Mouse (Mus musculus) urinary bladder, postnatal 14 days (tissue): ENCODE measurements around the gene H2al1b.
A peak's percentile ranks its signal among the peaks of the same experiment; 100 is the strongest.
"Not testable (repeated sequence)": the region's sequence is repeated elsewhere in the genome, so short reads cannot be mapped to it uniquely, and the experiment has no call there.

Source experiments
- DNase-seq: peaks from one replicate; pipeline ENCODE4 v3.0.0; 2021; ENCODE audit warnings: low spot score

H2al1b gene

GRCm38 (mm10) chrX:11302132-11302531 is at the start of gene H2al1b:
TSS of gene H2al1b (plus strand) at chrX:11302432.
- DNase-seq: not testable (repeated sequence)

- no peak for DNase-seq
Observed at GRCm38 (mm10) chrX:11254062-11254461, 48.2 kb upstream of the H2al1b start.

GRCm38 (mm10) chrX:11254521-11255207 is 47.6 kb upstream of the H2al1b start:
- DNase-seq: no peak

- DNase-seq: no peak
Observed at GRCm38 (mm10) chrX:11255564-11256360, 46.5 kb upstream of the H2al1b start.

GRCm38 (mm10) chrX:11264918-11265317 is 37.3 kb upstream of the H2al1b start:
- DNase-seq: no peak

DNA sequence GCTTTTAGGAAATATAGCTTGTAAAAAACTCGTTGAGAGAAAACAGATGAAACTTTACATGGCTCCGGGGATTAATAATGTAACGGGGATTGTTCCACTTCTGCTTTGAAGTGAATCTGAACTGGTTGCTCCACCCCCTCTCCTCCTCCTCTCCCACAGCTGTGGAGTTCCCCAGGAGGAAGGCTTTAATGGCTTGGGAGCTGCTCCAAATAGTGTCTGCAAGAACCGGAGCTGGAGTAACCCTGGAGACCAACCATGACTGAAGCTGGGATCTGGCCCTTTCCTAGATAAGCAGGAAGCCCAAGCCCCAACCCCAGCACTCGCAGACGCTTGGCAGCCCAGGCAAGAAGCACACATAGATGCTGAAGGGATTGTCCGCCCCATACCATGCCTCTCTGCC is 34.4 kb upstream of the H2al1b start:
- peak; percentile 46 for DNase-seq

- DNase-seq: peak; percentile 8
Observed at GRCm38 (mm10) chrX:11269074-11269473, 33.2 kb upstream of the H2al1b start.

- DNase-seq: no peak
Observed at GRCm38 (mm10) chrX:11273190-11273589, 29.0 kb upstream of the H2al1b start.

DNA sequence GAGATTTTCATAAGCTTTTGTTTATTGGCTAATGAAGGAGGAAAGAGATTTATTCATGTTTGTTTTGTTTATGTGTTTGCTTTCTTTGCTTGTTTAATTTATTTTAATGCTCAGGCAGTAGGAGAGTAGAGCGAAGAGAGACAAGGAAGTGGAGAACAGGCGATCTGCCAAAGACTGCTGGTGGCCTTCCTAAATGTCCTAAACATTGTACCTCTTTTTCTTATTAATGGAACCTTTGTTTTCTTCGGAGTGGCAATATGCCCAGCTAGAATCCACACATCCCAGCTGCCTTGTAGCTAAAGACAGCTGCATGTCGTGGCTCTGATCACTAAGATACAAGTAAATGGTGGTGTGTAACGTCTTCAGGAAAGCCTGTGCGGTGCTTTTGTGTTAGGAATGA is 25.1 kb upstream of the H2al1b start:
- no peak for DNase-seq

DNA sequence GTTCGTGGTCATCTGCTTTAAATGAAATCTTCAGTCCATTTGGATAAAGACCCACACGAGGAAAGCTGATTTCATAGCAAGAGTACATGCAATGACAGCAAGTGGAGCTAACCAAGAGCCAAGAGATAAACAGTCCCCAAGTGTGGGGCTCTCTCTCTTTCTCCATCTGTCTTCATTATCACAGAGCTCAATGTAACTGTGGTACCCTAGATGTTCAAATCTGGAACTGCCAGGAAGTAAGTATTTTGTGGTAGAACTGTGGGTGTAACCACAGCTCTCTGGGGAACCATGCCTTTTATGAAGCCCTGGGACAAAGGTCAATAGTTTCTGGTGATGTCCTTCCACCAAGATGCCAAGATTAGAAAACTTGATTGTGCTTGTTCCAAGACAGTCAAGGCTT is 21.5 kb upstream of the H2al1b start:
- DNase-seq: no peak

GRCm38 (mm10) chrX:11288306-11288882 is 13.8 kb upstream of the H2al1b start:
- DNase-seq: no peak

DNA sequence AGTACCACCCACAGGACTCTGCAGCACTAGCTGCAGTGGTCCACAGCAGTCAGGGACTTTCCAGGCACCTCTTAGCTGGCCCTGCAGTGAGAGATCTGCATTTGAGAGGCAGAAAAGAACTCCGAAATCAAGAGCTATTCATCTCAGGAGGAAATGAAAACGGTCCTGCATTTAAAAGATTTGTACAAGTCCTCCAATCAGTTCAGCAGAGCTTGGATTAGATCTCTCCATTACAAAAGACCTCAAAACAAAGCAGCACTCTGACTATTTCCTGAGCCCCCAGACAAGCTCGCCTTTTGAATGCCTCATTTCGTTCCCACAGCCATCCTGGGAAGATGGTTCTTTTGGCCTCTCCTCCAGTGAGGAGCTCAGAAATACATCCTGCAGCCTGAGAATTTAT is 13.0 kb upstream of the H2al1b start:
- no peak for DNase-seq

DNA sequence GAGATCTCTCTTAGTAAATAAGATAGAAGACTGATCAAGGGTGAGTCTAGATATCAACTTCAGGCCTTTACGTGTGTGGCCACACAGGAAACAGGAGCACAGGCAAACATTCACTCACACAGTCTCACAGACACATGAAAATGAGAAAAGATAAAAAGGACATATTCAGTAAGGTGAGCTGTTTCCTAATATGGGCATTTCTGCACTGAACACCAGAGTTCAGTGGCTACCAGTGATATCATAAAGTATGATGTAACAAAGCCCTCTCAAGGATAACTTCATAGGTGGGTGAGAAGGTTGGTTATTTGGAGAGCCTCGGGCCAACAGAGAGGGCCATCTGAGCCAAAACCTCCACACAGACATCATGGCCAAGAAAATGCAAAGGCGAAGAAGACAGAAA is 3.3 kb upstream of the H2al1b start, which contains the start of gene H2al1a:
Gene H2al1a, plus strand, starts transcription at position 301 of the 400 bp plus-strand sequence.
- DNase-seq: not testable (repeated sequence)

DNA sequence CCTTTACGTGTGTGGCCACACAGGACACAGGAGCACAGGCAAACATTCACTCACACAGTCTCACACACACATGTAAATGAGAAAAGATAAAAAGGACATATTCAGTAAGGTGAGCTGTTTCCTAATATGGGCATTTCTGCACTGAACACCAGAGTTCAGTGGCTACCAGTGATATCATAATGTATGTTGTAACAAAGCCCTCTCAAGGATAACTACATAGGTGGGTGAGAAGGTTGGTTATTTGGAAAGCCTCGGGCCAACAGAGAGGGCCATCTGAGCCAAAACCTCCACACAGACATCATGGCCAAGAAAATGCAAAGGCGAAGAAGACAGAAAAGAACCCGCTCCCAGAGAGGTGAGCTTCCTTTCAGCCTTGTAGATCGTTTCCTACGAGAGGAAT is 3.1 kb downstream of the H2al1b start, which contains the start of gene H2al1c:
Gene H2al1c, plus strand, starts transcription at position 301 of the 400 bp plus-strand sequence.
- not testable (repeated sequence) for DNase-seq

DNA sequence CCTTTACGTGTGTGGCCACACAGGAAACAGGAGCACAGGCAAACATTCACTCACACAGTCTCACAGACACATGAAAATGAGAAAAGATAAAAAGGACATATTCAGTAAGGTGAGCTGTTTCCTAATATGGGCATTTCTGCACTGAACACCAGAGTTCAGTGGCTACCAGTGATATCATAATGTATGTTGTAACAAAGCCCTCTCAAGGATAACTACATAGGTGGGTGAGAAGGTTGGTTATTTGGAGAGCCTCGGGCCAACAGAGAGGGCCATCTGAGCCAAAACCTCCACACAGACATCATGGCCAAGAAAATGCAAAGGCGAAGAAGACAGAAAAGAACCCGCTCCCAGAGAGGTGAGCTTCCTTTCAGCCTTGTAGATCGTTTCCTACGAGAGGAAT is 6.3 kb downstream of the H2al1b start, which contains the start of gene H2al1d:
Gene H2al1d, plus strand, starts transcription at position 301 of the 400 bp plus-strand sequence.
- not testable (repeated sequence) for DNase-seq

DNA sequence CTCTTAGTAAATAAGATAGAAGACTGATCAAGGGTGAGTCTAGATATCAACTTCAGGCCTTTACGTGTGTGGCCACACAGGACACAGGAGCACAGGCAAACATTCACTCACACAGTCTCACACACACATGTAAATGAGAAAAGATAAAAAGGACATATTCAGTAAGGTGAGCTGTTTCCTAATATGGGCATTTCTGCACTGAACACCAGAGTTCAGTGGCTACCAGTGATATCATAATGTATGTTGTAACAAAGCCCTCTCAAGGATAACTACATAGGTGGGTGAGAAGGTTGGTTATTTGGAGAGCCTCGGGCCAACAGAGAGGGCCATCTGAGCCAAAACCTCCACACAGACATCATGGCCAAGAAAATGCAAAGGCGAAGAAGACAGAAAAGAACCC is 9.4 kb downstream of the H2al1b start, which contains the start of gene H2al1e:
Gene H2al1e, plus strand, starts transcription at position 301 of the 400 bp plus-strand sequence.
- not testable (repeated sequence) for DNase-seq

GRCm38 (mm10) chrX:11314858-11315257 is 12.6 kb downstream of the H2al1b start, which contains the start of gene H2al1f:
TSS of gene H2al1f (plus strand) at chrX:11315158.
- not testable (repeated sequence) for DNase-seq

- not testable (repeated sequence) for DNase-seq
Observed at GRCm38 (mm10) chrX:11317956-11318355, 15.7 kb downstream of the H2al1b start, which contains the start of gene H2al1g. TSS of gene H2al1g (plus strand) at chrX:11318256.

- not testable (repeated sequence) for DNase-seq
Observed at GRCm38 (mm10) chrX:11321192-11321591, 19.0 kb downstream of the H2al1b start, which contains the start of gene H2al1h. TSS of gene H2al1h (plus strand) at chrX:11321492.

- not testable (repeated sequence) for DNase-seq
Observed at GRCm38 (mm10) chrX:11324359-11324758, 22.1 kb downstream of the H2al1b start, which contains the start of gene H2al1i. TSS of gene H2al1i (plus strand) at chrX:11324659.

DNA sequence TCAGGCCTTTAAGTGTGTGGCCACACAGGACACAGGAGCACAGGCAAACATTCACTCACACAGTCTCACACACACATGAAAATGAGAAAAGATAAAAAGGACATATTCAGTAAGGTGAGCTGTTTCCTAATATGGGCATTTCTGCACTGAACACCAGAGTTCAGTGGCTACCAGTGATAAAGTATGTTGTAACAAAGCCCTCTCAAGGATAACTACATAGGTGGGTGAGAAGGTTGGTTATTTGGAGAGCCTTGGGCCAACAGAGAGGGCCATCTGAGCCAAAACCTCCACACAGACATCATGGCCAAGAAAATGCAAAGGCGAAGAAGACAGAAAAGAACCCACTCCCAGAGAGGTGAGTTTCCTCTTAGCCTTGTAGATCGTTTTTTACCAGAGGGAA is 25.3 kb downstream of the H2al1b start, which contains the start of gene H2al1j:
Gene H2al1j, plus strand, starts transcription at position 301 of the 400 bp plus-strand sequence.
- not testable (repeated sequence) for DNase-seq

GRCm38 (mm10) chrX:11345762-11346161 is 43.5 kb downstream of the H2al1b start:
- DNase-seq: no peak
